Mouse (Mus musculus) G1E (cell line): ENCODE measurements around the gene Alyref2. TPM values are rescaled to one million over a fixed set of nuclear protein-coding genes. Genes with fewer than 3 reads are reported as not detected.

Experiments used
- ATAC-seq: 2 replicates; pipeline ENCODE4 v1.8.0; 2016; ENCODE audit warnings: mild to moderate bottlenecking; ENCODE audit not compliant: insufficient number of reproducible peaks, poor library complexity, low FRiP score, severe bottlenecking; ENCODE audit errors: extremely low read depth
- DNase-seq: peaks from one replicate; pipeline ENCODE4 v3.0.0; 2012; ENCODE audit warnings: low spot score
- H3K27me3 ChIP-seq: 2 replicates; pipeline ENCODE4 v1.6.1; 2012; ENCODE audit warnings: mild to moderate bottlenecking, low read length, inconsistent platforms; ENCODE audit not compliant: insufficient read depth
- H3K36me3 ChIP-seq: replicated peaks from 2 replicates; pipeline ENCODE3; 2012; ENCODE audit warnings: mild to moderate bottlenecking, inconsistent platforms
- H3K4me1 ChIP-seq: 2 replicates; pipeline ENCODE4 v1.6.1; 2012; ENCODE audit warnings: low read depth, low read length, inconsistent platforms, mixed read lengths; ENCODE audit not compliant: insufficient read depth
- H3K4me3 ChIP-seq: 2 replicates; pipeline ENCODE4 v1.5.1; 2012; ENCODE audit warnings: low read depth, mild to moderate bottlenecking, inconsistent platforms, low read length, moderate library complexity, mixed read lengths
- H3K9me3 ChIP-seq: replicated peaks from 2 replicates; pipeline ENCODE4 v1.6.1; 2012; ENCODE audit warnings: inconsistent platforms
- CTCF ChIP-seq: IDR thresholded peaks from 2 replicates; pipeline ENCODE4 v1.5.1; 2012; ENCODE audit warnings: low read depth, low read length, inconsistent platforms, mixed read lengths
- GATA1 ChIP-seq: IDR thresholded peaks from 2 replicates; pipeline ENCODE4 v1.6.1; 2012; ENCODE audit warnings: borderline replicate concordance, low read length, inconsistent platforms, mixed read lengths
- GATA2 ChIP-seq: IDR thresholded peaks from 2 replicates; pipeline ENCODE4 v1.6.1; 2012; ENCODE audit warnings: low read depth, low read length, inconsistent platforms, borderline replicate concordance
- POLR2AphosphoS5 ChIP-seq: IDR thresholded peaks from 2 replicates; pipeline ENCODE4 v1.6.1; 2012; ENCODE audit warnings: low read depth, low read length, inconsistent platforms; ENCODE audit not compliant: insufficient replicate concordance
- TAL1 ChIP-seq: conservative IDR thresholded peaks from 2 replicates; pipeline ENCODE4 v1.6.1; 2012; ENCODE audit warnings: low read depth, low read length, inconsistent platforms, mixed read lengths
- polyA plus RNA-seq: library from polyadenylated mRNA; stranded (reverse); fragments of >175 nt; gene quantifications from 2 replicates; pipeline ENCODE4 v1.2.3, GENCODE M21; 2012
- total RNA-seq, 2 experiments: library from RNA; stranded (forward) in 1 of 2; stranded (reverse) in 1 of 2; fragments of 200-1000 nt in 1 of 2; fragments of >200 nt in 1 of 2; fragmentation: Nextera tagmentation in 1 of 2; gene quantifications; 2 replicates each; pipeline ENCODE4 v1.2.3; 2014 to 2017

Gene Alyref2
- total and polyA plus RNA-seq, 3 experiments: 5.7 to 10.7 (median 6.6) TPM

- ATAC-seq (no peak), DNase-seq (no peak)
- Histone ChIP-seq H3K36me3 (no peaks in the 10 kb centered on the region), H3K4me1 (peaks cover 28% of the 10 kb centered on the region), H3K27me3 (peaks cover 3% of the 10 kb centered on the region; the same call in 1 of the 2 replicates), H3K4me3 (no peak overlapping the region), H3K9me3 (no peaks in the 10 kb centered on the region)
- TF ChIP-seq TAL1: no peak
- TF ChIP-seq GATA1: no peak
- no peak for TF ChIP-seq GATA2
- no peak for TF ChIP-seq POLR2AphosphoS5
- TF ChIP-seq CTCF: no peak
These were observed 29.8 kb upstream of the Alyref2 start for GRCm38 (mm10) chr1:171473506-171473905.

DNA sequence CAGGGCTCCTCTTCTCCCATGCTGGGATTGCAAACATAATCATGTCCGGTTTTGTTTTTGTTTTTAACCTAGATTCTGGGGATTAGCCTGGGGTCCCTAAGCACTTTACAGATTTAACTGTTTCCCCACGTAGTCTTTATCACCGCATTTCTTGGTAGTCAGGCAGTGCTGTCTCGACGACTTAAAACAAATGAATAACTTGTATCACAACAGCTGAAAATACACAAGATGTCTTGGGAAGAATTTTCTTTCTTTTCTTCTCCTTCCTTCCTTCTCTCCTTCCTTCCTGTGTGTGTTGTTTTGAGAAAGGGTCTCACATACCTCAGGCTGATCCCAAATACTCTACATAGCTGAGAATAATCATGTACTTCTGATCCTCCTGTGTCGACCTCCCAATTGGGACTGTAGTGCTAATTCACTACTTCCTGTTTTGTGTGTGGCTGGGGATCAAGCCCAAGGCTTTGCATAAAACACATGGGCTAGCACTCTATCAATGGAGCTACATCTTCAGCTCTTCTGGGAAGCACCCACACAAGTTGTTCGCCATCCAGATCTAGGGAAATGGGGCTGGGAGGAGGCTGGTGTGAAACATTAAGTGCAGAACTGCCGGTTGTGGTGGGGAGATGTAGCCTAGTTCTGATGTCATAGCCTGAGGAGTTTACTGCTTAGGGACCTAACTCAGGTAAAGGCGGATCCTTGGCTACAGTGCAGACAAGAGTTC, 29.2 kb upstream of the Alyref2 start:
- peaks cover 28% of the 10 kb centered on the region for H3K4me1 ChIP-seq
- no peak overlapping the region for H3K4me3 ChIP-seq
- H3K27me3 ChIP-seq: peaks cover 3% of the 10 kb centered on the region; the same call in 1 of the 2 replicates
- ATAC-seq: peak; percentile 24; the same call in 1 of the 2 replicates
- H3K36me3 ChIP-seq: no peaks in the 10 kb centered on the region
- DNase-seq: no peak
- no peaks in the 10 kb centered on the region for H3K9me3 ChIP-seq
- TF ChIP-seq POLR2AphosphoS5: no peak
- TF ChIP-seq GATA2: no peak
- no peak for TF ChIP-seq CTCF
- no peak for TF ChIP-seq TAL1
- TF ChIP-seq GATA1: no peak

GRCm38 (mm10) chr1:171477123-171477522, 26.2 kb upstream of the Alyref2 start:
- Histone ChIP-seq H3K36me3 (no peaks in the 10 kb centered on the region), H3K27me3 (no peaks in the 10 kb centered on the region; the same call in 1 of the 2 replicates), H3K4me1 (peaks cover 15% of the 10 kb centered on the region), H3K4me3 (no peak overlapping the region), H3K9me3 (no peaks in the 10 kb centered on the region)
- no peak for TF ChIP-seq GATA1
- no peak for TF ChIP-seq POLR2AphosphoS5
- no peak for TF ChIP-seq TAL1
- no peak for TF ChIP-seq CTCF
- no peak for TF ChIP-seq GATA2
- DNase-seq: no peak
- ATAC-seq: no peak

- TF ChIP-seq POLR2AphosphoS5: no peak
- no peak for TF ChIP-seq GATA2
- TF ChIP-seq GATA1: no peak
- no peak for TF ChIP-seq CTCF
- TF ChIP-seq TAL1: no peak
- ATAC-seq: peak; percentile 77
- Histone ChIP-seq H3K27me3 (no peaks in the 10 kb centered on the region; the same call in 1 of the 2 replicates), H3K36me3 (no peaks in the 10 kb centered on the region), H3K4me1 (peaks cover 15% of the 10 kb centered on the region), H3K4me3 (peak overlapping the region; percentile 67), H3K9me3 (no peaks in the 10 kb centered on the region)
- DNase-seq: no peak
These were observed 25.3 kb upstream of the Alyref2 start for GRCm38 (mm10) chr1:171477758-171478545.

GRCm38 (mm10) chr1:171478968-171479367, 24.3 kb upstream of the Alyref2 start:
- no peak for DNase-seq

DNA sequence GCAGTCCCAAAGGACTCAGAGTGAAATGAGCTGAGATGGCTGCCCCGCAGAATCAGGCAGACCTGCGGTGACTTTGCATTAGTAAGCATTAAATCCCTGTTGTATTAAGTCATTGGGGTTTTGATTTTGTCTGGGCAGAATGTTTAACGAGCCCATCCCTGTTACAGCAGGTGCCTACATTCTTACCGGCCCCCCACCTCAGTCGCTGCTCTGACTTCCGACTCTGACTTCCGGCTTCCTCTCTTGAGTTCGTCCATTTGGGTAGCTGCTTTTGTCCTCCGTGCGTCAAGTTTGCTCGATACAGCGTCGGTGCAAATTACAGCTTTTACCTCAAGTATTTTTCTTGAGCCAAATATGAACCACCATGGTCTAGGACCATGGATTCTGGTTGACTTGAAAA, 9.0 kb upstream of the Alyref2 start:
- H3K4me1 ChIP-seq: no peaks in the 10 kb centered on the region
- no peaks in the 10 kb centered on the region; the same call in 1 of the 2 replicates for H3K27me3 ChIP-seq
- no peak for ATAC-seq
- no peak for TF ChIP-seq CTCF
- no peak for TF ChIP-seq TAL1
- TF ChIP-seq POLR2AphosphoS5: no peak
- TF ChIP-seq GATA1: no peak
- TF ChIP-seq GATA2: no peak
- H3K4me3 ChIP-seq: no peak overlapping the region
- no peaks in the 10 kb centered on the region for H3K9me3 ChIP-seq
- no peaks in the 10 kb centered on the region for H3K36me3 ChIP-seq
- DNase-seq: no peak

More at GRCm38 (mm10) chr1:171478968-171479367, 24.3 kb upstream of the Alyref2 start:
- no peaks in the 10 kb centered on the region; the same call in 1 of the 2 replicates for H3K27me3 ChIP-seq
- TF ChIP-seq CTCF (peak; percentile 25; the same call in 1 of the 2 replicates), TAL1 (no peak)
- no peak overlapping the region for H3K4me3 ChIP-seq
- H3K36me3 ChIP-seq: no peaks in the 10 kb centered on the region
- ATAC-seq: peak; percentile 45; the same call in 1 of the 2 replicates
- peaks cover 14% of the 10 kb centered on the region for H3K4me1 ChIP-seq
- no peaks in the 10 kb centered on the region for H3K9me3 ChIP-seq
